Mouse (Mus musculus) liver, embryonic 14.5 days (tissue): ENCODE results near the gene C730034F03Rik.

ENCODE experiments used
- CTCF ChIP-seq: IDR thresholded peaks from 2 replicates; pipeline ENCODE4 v1.5.1; 2016; ENCODE audit warnings: antibody characterized with exemption, low read depth, control low read depth
- EP300 ChIP-seq: IDR thresholded peaks from 2 replicates; pipeline ENCODE4 v1.6.1; 2016; ENCODE audit warnings: antibody characterized with exemption, low read depth

- TF ChIP-seq CTCF: no peak
- TF ChIP-seq EP300: no peak
Measured at GRCm38 (mm10) chr15:89432946-89433345, 3.6 kb downstream of the C730034F03Rik start.
